Mouse (Mus musculus): ENCODE measurements around the gene Lcp1.
"Not testable (repeated sequence)": the region's sequence is repeated elsewhere in the genome, so short reads cannot be mapped to it uniquely, and the experiment has no call there.

Lcp1 gene

GRCm38 (mm10) chr14:75130501-75131318 lies at the start of gene Lcp1, which contains the start of gene Lrrc63:
Gene Lcp1 (plus strand): TSS chr14:75131101.
Gene Lrrc63 (minus strand): TSS chr14:75130881.
- H3K27me3 ChIP-seq (ENCODE audit: insufficient read depth, low read length) = peaks cover 34% of the 10 kb centered on the region
- TF ChIP-seq NANOG (IDR thresholded peaks at IDR 0.05; ENCODE audit: borderline replicate concordance, low read length) (no peak), CTCF (conservative IDR thresholded peaks at IDR 0.05; ENCODE audit: low read length) (no peak), POU5F1 (IDR thresholded peaks at IDR 0.05; ENCODE audit: borderline replicate concordance, low read length) (no peak)
- peaks cover 13% of the 10 kb centered on the region for H3K4me1 ChIP-seq (replicated peaks; ENCODE audit: low read depth, low read length)
- peak within 1 kb of the TSS; percentile 84 for H3K4me3 ChIP-seq (replicated peaks; ENCODE audit: low read length)
- H3K9me3 ChIP-seq (ENCODE audit: low read length) = no peaks in the 10 kb centered on the region
- no peaks in the 10 kb centered on the region for H3K36me3 ChIP-seq (ENCODE audit: insufficient read depth, low read length)

DNA sequence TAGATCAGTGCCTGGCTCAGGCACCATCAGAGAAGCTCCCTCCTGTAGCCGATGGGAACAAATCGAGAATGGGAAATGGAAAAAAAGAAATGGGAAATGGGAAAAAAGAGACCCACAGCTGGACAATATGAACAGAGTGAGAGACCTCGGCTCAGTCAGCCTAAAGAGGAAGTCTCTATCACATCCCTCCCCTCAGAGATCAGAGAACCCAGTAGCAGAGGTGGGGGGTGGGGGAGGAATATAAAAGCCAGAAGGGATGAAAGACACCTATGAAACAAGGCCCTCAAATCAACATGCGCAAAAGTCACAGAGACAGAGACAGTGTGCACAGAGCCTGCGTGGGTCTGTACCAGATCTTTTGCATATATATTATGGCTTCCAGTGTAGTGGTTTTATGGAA lies 27.9 kb upstream of the Lcp1 start:
- TF ChIP-seq NANOG (IDR thresholded peaks at IDR 0.05; ENCODE audit: borderline replicate concordance, low read length) (no peak), POU5F1 (IDR thresholded peaks at IDR 0.05; ENCODE audit: borderline replicate concordance, low read length) (no peak), CTCF (conservative IDR thresholded peaks at IDR 0.05; ENCODE audit: low read length) (no peak)
- Histone ChIP-seq H3K9me3 (ENCODE audit: low read length) (no peaks in the 10 kb centered on the region), H3K4me1 (replicated peaks; ENCODE audit: low read depth, low read length) (no peaks in the 10 kb centered on the region), H3K27me3 (ENCODE audit: insufficient read depth, low read length) (no peaks in the 10 kb centered on the region), H3K4me3 (replicated peaks; ENCODE audit: low read length) (no peak overlapping the region), H3K36me3 (ENCODE audit: insufficient read depth, low read length) (no peaks in the 10 kb centered on the region)

GRCm38 (mm10) chr14:75121658-75122057 lies 9.2 kb upstream of the Lcp1 start:
- H3K4me1 ChIP-seq (replicated peaks; ENCODE audit: low read depth, low read length) = no peaks in the 10 kb centered on the region
- H3K27me3 ChIP-seq (ENCODE audit: insufficient read depth, low read length) = peaks cover 8% of the 10 kb centered on the region
- H3K36me3 ChIP-seq (ENCODE audit: insufficient read depth, low read length) = no peaks in the 10 kb centered on the region
- H3K4me3 ChIP-seq (replicated peaks; ENCODE audit: low read length) = no peak overlapping the region
- H3K9me3 ChIP-seq (ENCODE audit: low read length) = no peaks in the 10 kb centered on the region
- TF ChIP-seq NANOG (IDR thresholded peaks at IDR 0.05; ENCODE audit: borderline replicate concordance, low read length) (no peak), POU5F1 (IDR thresholded peaks at IDR 0.05; ENCODE audit: borderline replicate concordance, low read length) (no peak), CTCF (conservative IDR thresholded peaks at IDR 0.05; ENCODE audit: low read length) (no peak)

DNA sequence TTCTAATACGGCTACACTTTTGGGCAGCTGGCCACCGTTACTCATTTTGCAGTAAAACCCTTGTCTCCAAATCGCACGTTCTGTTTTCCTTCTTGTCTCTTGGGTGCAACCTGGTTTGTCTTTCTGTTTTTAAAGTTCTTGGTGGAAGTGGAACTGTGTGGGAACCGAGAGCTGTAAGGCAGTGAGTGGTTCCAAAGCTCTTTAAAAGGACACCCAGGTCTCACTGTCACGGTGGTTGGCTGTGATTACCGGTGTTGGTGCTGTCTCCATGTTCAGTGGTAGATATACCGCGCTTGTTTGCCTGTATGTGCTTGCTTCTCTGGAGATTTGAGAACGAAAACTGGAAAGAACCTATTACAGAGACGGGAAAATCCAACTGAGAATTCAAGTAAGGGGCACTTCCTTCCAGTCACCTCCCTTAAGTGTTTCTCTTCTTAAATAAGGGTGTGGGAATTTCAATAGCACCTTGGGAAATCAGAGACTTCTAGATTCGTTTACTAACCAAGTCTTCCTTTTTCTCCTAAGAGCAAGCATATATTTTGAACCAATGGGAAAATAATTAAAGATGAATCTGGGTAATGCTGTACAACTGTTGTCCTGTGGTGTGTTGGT lies 529 bp downstream of the Lcp1 start:
- H3K27me3 ChIP-seq (ENCODE audit: insufficient read depth, low read length) = peaks cover 36% of the 10 kb centered on the region
- no peaks in the 10 kb centered on the region for H3K36me3 ChIP-seq (ENCODE audit: insufficient read depth, low read length)
- no peaks in the 10 kb centered on the region for H3K9me3 ChIP-seq (ENCODE audit: low read length)
- TF ChIP-seq CTCF (conservative IDR thresholded peaks at IDR 0.05; ENCODE audit: low read length) (no peak), POU5F1 (IDR thresholded peaks at IDR 0.05; ENCODE audit: borderline replicate concordance, low read length) (no peak), NANOG (IDR thresholded peaks at IDR 0.05; ENCODE audit: borderline replicate concordance, low read length) (no peak)
- H3K4me3 ChIP-seq (replicated peaks; ENCODE audit: low read length) = peak overlapping the region; percentile 66
- peaks cover 15% of the 10 kb centered on the region for H3K4me1 ChIP-seq (replicated peaks; ENCODE audit: low read depth, low read length)

DNA sequence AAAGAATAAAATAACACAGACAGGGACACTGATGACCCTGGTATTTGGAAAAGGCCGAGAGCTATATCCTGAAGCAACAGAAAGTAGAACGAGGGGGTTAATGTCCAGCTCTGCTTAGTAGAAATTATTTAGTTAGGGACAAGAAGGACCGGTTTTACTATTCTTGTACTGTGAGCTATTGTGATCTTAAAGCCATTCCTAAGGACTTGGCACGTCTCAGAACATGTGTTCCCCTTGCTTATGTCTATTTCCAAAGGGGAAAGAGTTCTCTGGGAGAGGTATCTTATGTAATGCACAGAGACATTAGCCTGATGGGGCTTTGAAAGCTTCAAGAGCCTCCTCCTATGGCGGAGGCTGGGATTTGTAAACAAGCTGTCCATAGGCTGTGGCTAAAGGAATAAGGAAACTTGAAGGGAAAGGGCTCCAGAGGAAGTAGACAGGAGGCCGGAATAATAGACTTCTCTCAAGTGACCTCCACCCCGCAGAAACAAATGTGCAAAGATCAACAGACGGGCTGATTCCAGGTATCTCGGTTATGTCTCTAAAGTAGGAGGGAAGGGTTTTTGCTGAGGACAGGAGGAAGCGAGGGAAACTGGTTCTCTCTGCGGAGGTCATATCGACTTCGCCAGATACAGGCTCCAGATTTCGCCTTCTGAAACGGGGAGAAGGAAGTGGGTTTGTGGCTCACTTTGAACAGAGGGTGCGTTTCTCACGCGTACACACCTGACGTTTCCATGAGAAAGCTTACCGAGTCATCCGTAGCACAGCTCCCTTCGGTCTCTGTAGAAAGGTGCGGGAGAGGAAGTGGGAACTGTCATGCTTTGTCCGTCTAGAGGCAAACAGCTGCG lies 5.4 kb downstream of the Lcp1 start:
- H3K9me3 ChIP-seq (ENCODE audit: low read length) = no peaks in the 10 kb centered on the region
- H3K36me3 ChIP-seq (ENCODE audit: insufficient read depth, low read length) = no peaks in the 10 kb centered on the region
- TF ChIP-seq NANOG (IDR thresholded peaks at IDR 0.05; ENCODE audit: borderline replicate concordance, low read length) (no peak), CTCF (conservative IDR thresholded peaks at IDR 0.05; ENCODE audit: low read length) (no peak), POU5F1 (IDR thresholded peaks at IDR 0.05; ENCODE audit: borderline replicate concordance, low read length) (no peak)
- peaks cover 20% of the 10 kb centered on the region for H3K27me3 ChIP-seq (ENCODE audit: insufficient read depth, low read length)
- H3K4me3 ChIP-seq (replicated peaks; ENCODE audit: low read length) = no peak overlapping the region
- H3K4me1 ChIP-seq (replicated peaks; ENCODE audit: low read depth, low read length) = peaks cover 13% of the 10 kb centered on the region

DNA sequence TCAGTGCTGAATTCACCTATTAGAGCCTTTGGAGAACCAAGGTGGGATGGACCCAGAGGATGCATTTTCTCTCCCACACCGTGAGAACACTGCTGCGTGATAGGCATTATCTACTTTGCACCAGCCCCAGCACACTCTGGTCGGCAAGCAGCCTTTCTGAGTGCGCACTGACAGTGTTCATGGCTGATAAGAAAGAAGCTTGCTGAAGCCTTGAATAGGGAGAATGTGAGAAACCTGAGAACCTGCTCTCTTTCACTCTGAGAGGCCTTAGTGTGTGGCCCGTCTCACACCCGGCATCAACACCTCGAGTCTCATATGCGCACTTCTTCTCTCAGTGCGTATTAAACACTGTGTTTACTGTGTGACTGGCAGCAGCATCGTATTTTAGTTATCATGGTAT lies 7.6 kb downstream of the Lcp1 start:
- H3K4me3 ChIP-seq (replicated peaks; ENCODE audit: low read length) = no peak overlapping the region
- TF ChIP-seq CTCF (conservative IDR thresholded peaks at IDR 0.05; ENCODE audit: low read length) = no peak
- peaks cover 16% of the 10 kb centered on the region for H3K27me3 ChIP-seq (ENCODE audit: insufficient read depth, low read length)
- H3K36me3 ChIP-seq (ENCODE audit: insufficient read depth, low read length) = no peaks in the 10 kb centered on the region
- H3K9me3 ChIP-seq (ENCODE audit: low read length) = no peaks in the 10 kb centered on the region
- peaks cover 7% of the 10 kb centered on the region; the same call in 1 of the 2 replicates for H3K4me1 ChIP-seq (replicated peaks; ENCODE audit: low read depth, low read length)

DNA sequence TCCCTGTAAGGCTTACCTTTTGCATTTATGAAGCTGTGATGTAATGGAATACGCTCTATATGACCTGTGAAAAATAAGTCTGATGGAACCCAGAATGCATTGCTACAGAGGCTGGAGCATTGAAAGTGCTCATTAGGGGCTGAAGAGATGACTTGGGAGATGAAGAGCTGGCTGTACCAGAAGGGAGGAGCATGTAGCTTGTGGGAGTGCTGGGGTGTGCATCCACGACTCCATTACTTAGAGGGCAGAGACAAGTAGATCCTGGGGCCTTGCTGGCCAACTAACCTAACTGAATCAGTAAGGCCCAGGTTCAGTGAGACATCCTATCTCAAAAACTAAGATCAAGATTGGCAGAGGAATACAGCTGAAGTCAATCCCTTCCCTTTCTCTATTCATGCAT lies 8.3 kb downstream of the Lcp1 start:
- peaks cover 7% of the 10 kb centered on the region; the same call in 1 of the 2 replicates for H3K4me1 ChIP-seq (replicated peaks; ENCODE audit: low read depth, low read length)
- no peak overlapping the region for H3K4me3 ChIP-seq (replicated peaks; ENCODE audit: low read length)
- no peaks in the 10 kb centered on the region for H3K36me3 ChIP-seq (ENCODE audit: insufficient read depth, low read length)
- no peak for TF ChIP-seq POU5F1 (IDR thresholded peaks at IDR 0.05; ENCODE audit: borderline replicate concordance, low read length)
- no peak for TF ChIP-seq CTCF (conservative IDR thresholded peaks at IDR 0.05; ENCODE audit: low read length)
- TF ChIP-seq NANOG (IDR thresholded peaks at IDR 0.05; ENCODE audit: borderline replicate concordance, low read length) = no peak
- no peaks in the 10 kb centered on the region for H3K9me3 ChIP-seq (ENCODE audit: low read length)
- peaks cover 16% of the 10 kb centered on the region for H3K27me3 ChIP-seq (ENCODE audit: insufficient read depth, low read length)

DNA sequence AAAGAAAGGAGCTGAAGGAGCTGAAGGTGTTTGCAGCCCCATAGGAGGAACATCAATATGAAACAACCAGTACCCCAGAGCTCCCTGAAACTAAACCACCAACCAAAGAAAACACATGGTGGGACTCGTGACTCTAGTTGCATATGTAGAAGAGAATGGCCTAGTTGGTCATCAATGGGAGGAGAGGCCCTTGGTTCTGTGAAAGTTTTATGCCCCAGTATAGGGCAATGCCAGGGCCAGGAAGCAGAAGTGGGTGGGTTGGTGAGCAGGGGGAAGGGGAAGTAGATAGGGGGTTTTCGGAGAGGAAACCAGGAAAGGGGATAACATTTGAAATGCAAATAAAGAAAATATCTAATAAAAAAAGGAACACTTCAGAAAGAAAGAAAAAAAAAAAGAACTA lies 16.8 kb downstream of the Lcp1 start:
- not testable (repeated sequence) for H3K36me3 ChIP-seq (ENCODE audit: insufficient read depth, low read length); H3K9me3 ChIP-seq (ENCODE audit: low read length); H3K4me1 ChIP-seq (replicated peaks; ENCODE audit: low read depth, low read length); H3K4me3 ChIP-seq (replicated peaks; ENCODE audit: low read length); H3K27me3 ChIP-seq (ENCODE audit: insufficient read depth, low read length)

All from E14TG2a.4 (cell line).